Mouse (Mus musculus): ENCODE measurements around the gene Dcp1a. TPM values are rescaled to one million over a fixed set of nuclear protein-coding genes. Genes with fewer than 3 reads are reported as not detected.

Dcp1a gene
- 7.7 TPM for polyA plus RNA-seq (2012; fragmentation: generic; extraction: Trizol)
- long read RNA-seq, experiment 1, partial matches to known transcripts = 1 of 6 reads
- long read RNA-seq, experiment 1, other reads (novel, unspliced or antisense) = 5 of 6 reads
- long read RNA-seq, experiment 2, full-length matches to known transcripts = 27 of 78 reads
- long read RNA-seq, experiment 2, partial matches to known transcripts = 11 of 78 reads
- long read RNA-seq, experiment 2, other reads (novel, unspliced or antisense) = 40 of 78 reads

GRCm38 (mm10) chr14:30479361-30479948 is at the start of gene Dcp1a:
Gene Dcp1a (plus strand): TSS chr14:30479535.
- Histone ChIP-seq H3K79me2 (ENCODE audit: control insufficient read depth, insufficient read depth) (peaks cover 32% of the 10 kb centered on the region), H3ac (ENCODE audit: control insufficient read depth, insufficient read length, low read depth) (peak within 1 kb of the TSS; percentile 87), H3K4me3 (ENCODE audit: insufficient read depth, poor library complexity, severe bottlenecking) (peak within 1 kb of the TSS; percentile 85), H3K79me3 (ENCODE audit: low read depth) (peaks cover 26% of the 10 kb centered on the region), H3K27me3 (ENCODE audit: control insufficient read depth, insufficient read depth, insufficient read length) (peaks cover 2% of the 10 kb centered on the region), H3K36me3 (ENCODE audit: control insufficient read depth, insufficient read depth) (peaks cover 25% of the 10 kb centered on the region)
- TF ChIP-seq MAX (IDR thresholded peaks at IDR 0.05) (peak; percentile 77), FOSL1 (IDR thresholded peaks at IDR 0.05; ENCODE audit: insufficient read depth, low read length, poor library complexity, severe bottlenecking) (no peak)

- H3K36me3 ChIP-seq (ENCODE audit: control insufficient read depth, insufficient read depth) = no peaks in the 10 kb centered on the region
- no peak overlapping the region for H3ac ChIP-seq (ENCODE audit: control insufficient read depth, insufficient read length, low read depth)
- no peaks in the 10 kb centered on the region for H3K79me2 ChIP-seq (ENCODE audit: control insufficient read depth, insufficient read depth)
- H3K27me3 ChIP-seq (ENCODE audit: control insufficient read depth, insufficient read depth, insufficient read length) = peaks cover 5% of the 10 kb centered on the region
- TF ChIP-seq CEBPB (IDR thresholded peaks at IDR 0.05; ENCODE audit: low read depth) (no peak), FOSL1 (IDR thresholded peaks at IDR 0.05; ENCODE audit: insufficient read depth, low read length, poor library complexity, severe bottlenecking) (no peak), MYOD1 (IDR thresholded peaks at IDR 0.05; ENCODE audit: control insufficient read depth, insufficient read length, low read depth) (no peak)
- no peak overlapping the region for H3K4me3 ChIP-seq (ENCODE audit: insufficient read depth, poor library complexity, severe bottlenecking)
- H3K79me3 ChIP-seq (ENCODE audit: low read depth) = no peaks in the 10 kb centered on the region
Observed at GRCm38 (mm10) chr14:30429606-30430005, 49.7 kb upstream of the Dcp1a start.

DNA sequence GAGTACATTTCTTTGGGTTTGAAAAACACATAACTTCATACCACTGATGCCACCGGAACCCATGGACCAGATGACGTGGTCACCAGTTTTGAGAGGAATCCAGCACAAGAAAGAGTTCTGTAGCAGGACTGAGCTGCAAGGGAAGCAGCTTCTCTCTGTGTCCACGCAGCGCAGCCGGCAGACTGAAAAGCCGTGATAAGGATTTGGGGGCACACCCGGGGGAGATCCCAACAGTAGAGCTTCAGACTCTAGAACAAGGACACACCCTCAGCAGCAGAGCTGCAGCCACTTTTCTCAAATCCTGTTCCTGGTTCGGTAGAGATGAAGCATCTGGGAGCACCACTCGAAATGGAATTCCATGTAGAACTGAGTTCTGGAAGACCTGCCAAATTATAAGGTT is 49.3 kb upstream of the Dcp1a start:
- Histone ChIP-seq H3K27me3 (ENCODE audit: control insufficient read depth, insufficient read depth, insufficient read length) (peaks cover 5% of the 10 kb centered on the region), H3ac (ENCODE audit: control insufficient read depth, insufficient read length, low read depth) (no peak overlapping the region), H3K79me3 (ENCODE audit: low read depth) (no peaks in the 10 kb centered on the region), H3K36me3 (ENCODE audit: control insufficient read depth, insufficient read depth) (no peaks in the 10 kb centered on the region), H3K4me3 (ENCODE audit: insufficient read depth, poor library complexity, severe bottlenecking) (no peak overlapping the region), H3K79me2 (ENCODE audit: control insufficient read depth, insufficient read depth) (no peaks in the 10 kb centered on the region)
- no peak for TF ChIP-seq CTCF (IDR thresholded peaks at IDR 0.05; ENCODE audit: control insufficient read depth, insufficient read depth, insufficient read length)
- TF ChIP-seq MYOG (IDR thresholded peaks at IDR 0.05; ENCODE audit: control insufficient read depth, extremely low read depth, insufficient read length) = no peak
- no peak for TF ChIP-seq CEBPB (IDR thresholded peaks at IDR 0.05; ENCODE audit: low read depth)
- TF ChIP-seq MAX (IDR thresholded peaks at IDR 0.05) = no peak
- no peak for TF ChIP-seq MYOD1 (IDR thresholded peaks at IDR 0.05; ENCODE audit: control insufficient read depth, insufficient read length, low read depth)
- TF ChIP-seq USF1 (IDR thresholded peaks at IDR 0.05; ENCODE audit: low read depth) = no peak
- no peak for TF ChIP-seq FOSL1 (IDR thresholded peaks at IDR 0.05; ENCODE audit: insufficient read depth, low read length, poor library complexity, severe bottlenecking)

- no peaks in the 10 kb centered on the region for H3K36me3 ChIP-seq (ENCODE audit: control insufficient read depth, insufficient read depth)
- peaks cover 5% of the 10 kb centered on the region for H3K27me3 ChIP-seq (ENCODE audit: control insufficient read depth, insufficient read depth, insufficient read length)
- no peak overlapping the region for H3ac ChIP-seq (ENCODE audit: control insufficient read depth, insufficient read length, low read depth)
- no peaks in the 10 kb centered on the region for H3K79me3 ChIP-seq (ENCODE audit: low read depth)
- H3K79me2 ChIP-seq (ENCODE audit: control insufficient read depth, insufficient read depth) = no peaks in the 10 kb centered on the region
- TF ChIP-seq MYOG (IDR thresholded peaks at IDR 0.05; ENCODE audit: control insufficient read depth, extremely low read depth, insufficient read length) (no peak), USF1 (IDR thresholded peaks at IDR 0.05; ENCODE audit: low read depth) (no peak), FOSL1 (IDR thresholded peaks at IDR 0.05; ENCODE audit: insufficient read depth, low read length, poor library complexity, severe bottlenecking) (no peak), MYOD1 (IDR thresholded peaks at IDR 0.05; ENCODE audit: control insufficient read depth, insufficient read length, low read depth) (no peak), CEBPB (IDR thresholded peaks at IDR 0.05; ENCODE audit: low read depth) (no peak), MAX (IDR thresholded peaks at IDR 0.05) (no peak), CTCF (IDR thresholded peaks at IDR 0.05; ENCODE audit: control insufficient read depth, insufficient read depth, insufficient read length) (no peak)
- H3K4me3 ChIP-seq (ENCODE audit: insufficient read depth, poor library complexity, severe bottlenecking) = no peak overlapping the region
Observed at GRCm38 (mm10) chr14:30430446-30430845, 48.9 kb upstream of the Dcp1a start.

DNA sequence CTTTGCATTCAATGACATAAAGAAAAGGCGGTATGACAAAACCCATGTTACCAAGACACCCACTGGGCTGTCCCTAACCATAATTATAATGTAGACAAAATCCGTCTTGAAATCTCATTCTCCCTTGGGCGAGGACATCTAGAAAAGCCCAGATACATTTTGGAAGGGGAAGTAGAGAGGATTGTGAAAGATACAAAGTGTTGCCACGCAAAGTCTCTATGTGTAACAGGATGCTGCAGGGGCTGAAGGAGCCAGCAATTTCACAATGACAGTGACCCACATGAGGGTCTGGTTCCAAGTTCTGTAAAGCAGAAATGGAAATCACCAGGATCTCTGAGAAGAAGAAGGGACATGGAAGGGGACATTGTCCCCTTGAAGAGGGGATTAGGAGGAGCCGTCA is 44.0 kb upstream of the Dcp1a start:
- Histone ChIP-seq H3ac (ENCODE audit: control insufficient read depth, insufficient read length, low read depth) (no peak overlapping the region), H3K27me3 (ENCODE audit: control insufficient read depth, insufficient read depth, insufficient read length) (peaks cover 3% of the 10 kb centered on the region), H3K36me3 (ENCODE audit: control insufficient read depth, insufficient read depth) (no peaks in the 10 kb centered on the region), H3K79me2 (ENCODE audit: control insufficient read depth, insufficient read depth) (no peaks in the 10 kb centered on the region), H3K4me3 (ENCODE audit: insufficient read depth, poor library complexity, severe bottlenecking) (no peak overlapping the region), H3K79me3 (ENCODE audit: low read depth) (no peaks in the 10 kb centered on the region)
- TF ChIP-seq USF1 (IDR thresholded peaks at IDR 0.05; ENCODE audit: low read depth) (no peak), CTCF (IDR thresholded peaks at IDR 0.05; ENCODE audit: control insufficient read depth, insufficient read depth, insufficient read length) (no peak), MAX (IDR thresholded peaks at IDR 0.05) (no peak), FOSL1 (IDR thresholded peaks at IDR 0.05; ENCODE audit: insufficient read depth, low read length, poor library complexity, severe bottlenecking) (no peak), CEBPB (IDR thresholded peaks at IDR 0.05; ENCODE audit: low read depth) (no peak), MYOD1 (IDR thresholded peaks at IDR 0.05; ENCODE audit: control insufficient read depth, insufficient read length, low read depth) (no peak), MYOG (IDR thresholded peaks at IDR 0.05; ENCODE audit: control insufficient read depth, extremely low read depth, insufficient read length) (no peak)

GRCm38 (mm10) chr14:30439915-30440314 is 39.4 kb upstream of the Dcp1a start:
- H3K27me3 ChIP-seq (ENCODE audit: control insufficient read depth, insufficient read depth, insufficient read length) = peaks cover 6% of the 10 kb centered on the region
- no peaks in the 10 kb centered on the region for H3K79me2 ChIP-seq (ENCODE audit: control insufficient read depth, insufficient read depth)
- H3K4me3 ChIP-seq (ENCODE audit: insufficient read depth, poor library complexity, severe bottlenecking) = no peak overlapping the region
- no peaks in the 10 kb centered on the region for H3K36me3 ChIP-seq (ENCODE audit: control insufficient read depth, insufficient read depth)
- H3ac ChIP-seq (ENCODE audit: control insufficient read depth, insufficient read length, low read depth) = no peak overlapping the region
- TF ChIP-seq MAX (IDR thresholded peaks at IDR 0.05) (no peak), CEBPB (IDR thresholded peaks at IDR 0.05; ENCODE audit: low read depth) (no peak), MYOG (IDR thresholded peaks at IDR 0.05; ENCODE audit: control insufficient read depth, extremely low read depth, insufficient read length) (no peak), CTCF (IDR thresholded peaks at IDR 0.05; ENCODE audit: control insufficient read depth, insufficient read depth, insufficient read length) (no peak), MYOD1 (IDR thresholded peaks at IDR 0.05; ENCODE audit: control insufficient read depth, insufficient read length, low read depth) (no peak), USF1 (IDR thresholded peaks at IDR 0.05; ENCODE audit: low read depth) (no peak), FOSL1 (IDR thresholded peaks at IDR 0.05; ENCODE audit: insufficient read depth, low read length, poor library complexity, severe bottlenecking) (no peak)
- H3K79me3 ChIP-seq (ENCODE audit: low read depth) = no peaks in the 10 kb centered on the region
